Mouse (Mus musculus) embryonic facial prominence, embryonic 10.5 days (tissue): ENCODE data around the gene Fanca. TPM values are rescaled to one million over a fixed set of nuclear protein-coding genes. Genes with fewer than 3 reads are reported as not detected.
A peak's percentile ranks its signal among the peaks of the same experiment; 100 is the strongest.

Experiments
- DNase-seq: peaks from one replicate; pipeline ENCODE4 v3.0.0-alpha.2; 2017; ENCODE audit warnings: low spot score
- H3K27ac ChIP-seq: fragments of 300-500 bp; sonication (generic); replicated peaks from 2 replicates; pipeline ENCODE4 v1.5.1; 2016; ENCODE audit warnings: mild to moderate bottlenecking
- H3K27me3 ChIP-seq: fragments of 300-500 bp; sonication (generic); replicated peaks from 2 replicates; pipeline ENCODE4 v1.6.1; 2016; ENCODE audit warnings: low read depth, mild to moderate bottlenecking; ENCODE audit not compliant: poor library complexity, severe bottlenecking
- H3K36me3 ChIP-seq: fragments of 300-500 bp; sonication (generic); replicated peaks from 2 replicates; pipeline ENCODE4 v1.6.1; 2016; ENCODE audit warnings: mild to moderate bottlenecking, moderate library complexity
- H3K4me1 ChIP-seq: fragments of 300-500 bp; sonication (generic); 2 replicates; pipeline ENCODE4 v1.6.1; 2016
- H3K4me3 ChIP-seq: fragments of 300-500 bp; sonication (generic); 2 replicates; pipeline ENCODE4 v1.5.1; 2016; ENCODE audit warnings: mild to moderate bottlenecking, moderate library complexity
- H3K9me3 ChIP-seq: fragments of 300-500 bp; sonication (generic); 2 replicates; pipeline ENCODE4 v1.6.1; 2016; ENCODE audit warnings: mild to moderate bottlenecking
- WGBS: fragments of 180-500 bp; shearing (Covaris S2); methylation state at CpG from one replicate; pipeline ENCODE4 v1.1.7; 2016; 5-methylcytosine and 5-hydroxymethylcytosine counted together
- polyA plus RNA-seq: library from polyadenylated mRNA; unstranded; fragments of >200 nt; fragmentation: Nextera tagmentation; extraction: Ambion mirVana; gene quantifications from 2 replicates; pipeline ENCODE4 v1.2.1, GENCODE M21; 2016

Gene Fanca
- polyA plus RNA-seq, 1 experiment from 2014 or later, result 49.4 TPM

GRCm38 (mm10) chr8:123342253-123342652 is 23.9 kb upstream of the Fanca start:
- H3K27me3 ChIP-seq, result no peaks in the 10 kb centered on the region
- WGBS, result 85% methylated on average over 8 of the region's 8 CpGs
- DNase-seq, result no peak

DNA sequence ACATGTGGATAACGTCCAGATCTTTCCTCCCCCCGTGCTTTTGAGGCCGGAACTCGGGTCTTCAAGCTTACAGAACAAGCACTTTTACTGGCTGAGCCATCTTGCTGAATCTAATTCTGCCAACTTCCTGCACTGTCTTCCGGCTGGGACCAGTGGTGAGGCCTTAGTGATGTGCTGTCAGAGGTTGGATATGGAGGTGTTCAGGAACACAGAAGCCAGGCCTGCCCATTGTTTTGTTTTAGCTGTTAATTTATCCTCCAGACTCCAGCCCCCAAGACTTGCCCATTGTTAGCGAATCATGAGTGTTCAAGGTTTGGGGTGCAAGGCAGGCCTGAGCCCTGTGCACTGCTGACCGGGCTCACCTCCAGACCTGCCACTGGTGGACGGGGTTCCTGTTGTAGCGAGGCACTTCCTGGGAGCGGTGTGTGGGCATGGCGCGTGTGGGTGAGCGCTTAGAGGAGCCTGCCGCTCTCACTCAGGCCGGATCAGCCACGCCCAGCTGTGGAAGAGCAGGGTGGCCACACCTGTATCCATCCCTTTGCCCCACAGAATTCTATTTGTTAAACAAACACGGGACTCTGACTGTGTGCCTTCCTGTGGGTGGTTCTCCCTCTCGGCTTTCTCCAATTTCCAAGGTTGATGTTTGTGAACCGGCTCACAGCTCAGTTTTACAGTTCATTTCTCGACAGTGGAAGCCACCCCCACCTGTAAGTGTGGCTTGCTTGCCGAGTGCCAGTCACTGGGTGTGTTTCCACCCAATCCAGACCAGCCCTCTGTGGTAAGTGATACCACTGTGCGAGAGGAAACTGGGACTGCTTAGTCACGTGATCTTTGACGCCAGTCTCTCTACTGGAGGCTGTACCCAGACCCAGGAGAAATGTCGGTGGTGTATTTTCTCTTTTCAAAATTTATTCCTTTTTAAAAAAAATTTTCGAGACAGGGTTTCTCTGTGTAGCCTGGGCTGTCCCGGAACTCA is 23.0 kb upstream of the Fanca start:
- Histone ChIP-seq H3K4me1 (peaks cover 17% of the 10 kb centered on the region), H3K27ac (no peak overlapping the region), H3K9me3 (peaks cover 3% of the 10 kb centered on the region; the same call in 1 of the 2 replicates), H3K27me3 (no peaks in the 10 kb centered on the region), H3K4me3 (no peak overlapping the region), H3K36me3 (peaks cover 5% of the 10 kb centered on the region; the same call in 1 of the 2 replicates)
- 85% methylated on average over 27 of the region's 27 CpGs for WGBS
- DNase-seq, result no peak

More at GRCm38 (mm10) chr8:123342253-123342652, 23.9 kb upstream of the Fanca start:
- H3K27ac ChIP-seq, result no peak overlapping the region
- H3K4me1 ChIP-seq, result peaks cover 17% of the 10 kb centered on the region
- H3K9me3 ChIP-seq, result peaks cover 3% of the 10 kb centered on the region; the same call in 1 of the 2 replicates
- no peak overlapping the region for H3K4me3 ChIP-seq
- peaks cover 5% of the 10 kb centered on the region; the same call in 1 of the 2 replicates for H3K36me3 ChIP-seq

GRCm38 (mm10) chr8:123340071-123340470 is 21.7 kb upstream of the Fanca start:
- peaks cover 5% of the 10 kb centered on the region; the same call in 1 of the 2 replicates for H3K36me3 ChIP-seq
- peaks cover 3% of the 10 kb centered on the region; the same call in 1 of the 2 replicates for H3K9me3 ChIP-seq
- 95% methylated on average over 4 of the region's 4 CpGs for whole genome bisulfite sequencing
- no peak for DNase-seq
- H3K4me3 ChIP-seq, result no peak overlapping the region
- no peaks in the 10 kb centered on the region for H3K27me3 ChIP-seq
- H3K4me1 ChIP-seq, result peaks cover 17% of the 10 kb centered on the region
- H3K27ac ChIP-seq, result no peak overlapping the region

GRCm38 (mm10) chr8:123337475-123337874 is 19.1 kb upstream of the Fanca start:
- Histone ChIP-seq H3K27ac (no peak overlapping the region), H3K4me3 (no peak overlapping the region), H3K27me3 (peaks cover 22% of the 10 kb centered on the region), H3K36me3 (peaks cover 5% of the 10 kb centered on the region; the same call in 1 of the 2 replicates), H3K4me1 (peaks cover 22% of the 10 kb centered on the region), H3K9me3 (peaks cover 3% of the 10 kb centered on the region; the same call in 1 of the 2 replicates)
- no peak for DNase-seq
- 83% methylated on average over 3 of the region's 3 CpGs for WGBS

- Histone ChIP-seq H3K27ac (no peak overlapping the region), H3K36me3 (no peaks in the 10 kb centered on the region), H3K4me1 (peaks cover 34% of the 10 kb centered on the region), H3K9me3 (no peaks in the 10 kb centered on the region), H3K27me3 (peaks cover 33% of the 10 kb centered on the region), H3K4me3 (peak overlapping the region; percentile 81)
- DNase-seq, result no peak
- WGBS, result 2% methylated on average over 1 of the region's 1 CpGs
These were observed 16.1 kb upstream of the Fanca start for GRCm38 (mm10) chr8:123334467-123334866.

- 4% methylated on average over 7 of the region's 7 CpGs for WGBS
- Histone ChIP-seq H3K36me3 (no peaks in the 10 kb centered on the region), H3K4me3 (peak overlapping the region; percentile 81), H3K27me3 (peaks cover 33% of the 10 kb centered on the region), H3K4me1 (peaks cover 34% of the 10 kb centered on the region), H3K27ac (0 out of 2 replicates have a peak overlapping the region, but pooled peaks have one; percentile 6), H3K9me3 (no peaks in the 10 kb centered on the region)
- no peak for DNase-seq
These were observed 15.5 kb upstream of the Fanca start for GRCm38 (mm10) chr8:123333864-123334263.

GRCm38 (mm10) chr8:123333091-123333587 is 14.8 kb upstream of the Fanca start:
- Histone ChIP-seq H3K36me3 (no peaks in the 10 kb centered on the region), H3K9me3 (no peaks in the 10 kb centered on the region), H3K4me3 (peak overlapping the region; percentile 81), H3K27ac (peak overlapping the region; percentile 80), H3K27me3 (peaks cover 33% of the 10 kb centered on the region), H3K4me1 (peaks cover 34% of the 10 kb centered on the region)
- 2% methylated on average over 21 of the region's 21 CpGs for WGBS
- DNase-seq, result peak; percentile 26

- peak within 1 kb of the TSS; percentile 80 for H3K27ac ChIP-seq
- H3K27me3 ChIP-seq, result peaks cover 33% of the 10 kb centered on the region
- no peaks in the 10 kb centered on the region for H3K36me3 ChIP-seq
- H3K4me1 ChIP-seq, result peaks cover 34% of the 10 kb centered on the region
- 1% methylated on average over 85 of the region's 85 CpGs for WGBS
- no peaks in the 10 kb centered on the region for H3K9me3 ChIP-seq
- peak within 1 kb of the TSS; percentile 81 for H3K4me3 ChIP-seq
- peak; percentile 92 for DNase-seq
These were observed 14.1 kb upstream of the Fanca start, which contains the start of gene Spire2 for GRCm38 (mm10) chr8:123332262-123333090. Spire2 (plus strand) TSS chr8:123332713.

DNA sequence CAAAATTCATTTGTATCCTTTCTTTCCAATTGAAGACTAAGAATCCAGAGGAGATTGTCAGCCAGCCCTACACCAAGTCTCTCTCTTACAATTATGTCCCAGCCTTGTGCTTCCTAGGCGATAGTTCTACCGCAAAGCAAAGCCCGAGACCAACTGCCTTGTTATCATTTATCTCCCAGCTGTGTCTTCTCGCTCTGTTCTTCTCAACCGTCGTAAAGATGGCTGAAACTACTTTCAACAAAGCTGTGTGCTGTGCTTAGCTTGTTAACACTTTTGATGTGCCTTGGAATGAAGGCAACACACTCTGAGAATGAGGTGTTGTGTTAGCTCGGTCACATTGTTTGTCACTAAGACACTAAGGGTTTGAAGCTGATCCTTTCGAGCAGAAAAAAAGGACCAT is 13.4 kb upstream of the Fanca start:
- Histone ChIP-seq H3K4me3 (peak overlapping the region; percentile 81), H3K36me3 (no peaks in the 10 kb centered on the region), H3K27ac (peak overlapping the region; percentile 80; the same call in 1 of the 2 replicates), H3K4me1 (peaks cover 34% of the 10 kb centered on the region), H3K27me3 (peaks cover 33% of the 10 kb centered on the region), H3K9me3 (no peaks in the 10 kb centered on the region)
- DNase-seq, result no peak
- 45% methylated on average over 8 of the region's 8 CpGs for WGBS

DNA sequence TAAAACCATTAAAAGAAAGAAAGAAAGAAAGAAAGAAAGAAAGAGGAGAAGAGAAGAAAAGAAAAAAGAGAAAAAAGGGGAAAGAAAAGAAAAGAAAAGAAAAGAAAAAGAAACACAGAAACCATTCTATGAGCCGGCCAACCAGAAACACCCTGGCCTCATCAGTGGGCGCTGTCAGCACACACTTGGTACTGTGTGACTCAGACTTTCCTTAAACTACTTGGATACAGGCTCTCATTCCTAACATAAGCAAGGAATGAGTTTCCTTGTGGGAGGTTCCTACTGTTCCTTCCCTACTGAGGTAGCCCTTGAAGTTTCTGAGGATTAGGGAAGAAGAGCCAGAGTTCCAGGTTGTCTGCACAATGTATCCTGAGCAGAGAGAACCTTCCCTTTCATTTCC is 12.9 kb upstream of the Fanca start:
- Histone ChIP-seq H3K9me3 (no peaks in the 10 kb centered on the region), H3K36me3 (no peaks in the 10 kb centered on the region), H3K4me1 (peaks cover 34% of the 10 kb centered on the region), H3K27ac (no peak overlapping the region), H3K4me3 (no peak overlapping the region), H3K27me3 (peaks cover 33% of the 10 kb centered on the region)
- no peak for DNase-seq
- 85% methylated on average over 2 of the region's 2 CpGs for WGBS

GRCm38 (mm10) chr8:123330701-123331100 is 12.3 kb upstream of the Fanca start:
- H3K36me3 ChIP-seq, result no peaks in the 10 kb centered on the region
- no peaks in the 10 kb centered on the region for H3K9me3 ChIP-seq
- 79% methylated on average over 6 of the region's 6 CpGs for WGBS
- H3K27me3 ChIP-seq, result peaks cover 33% of the 10 kb centered on the region
- DNase-seq, result no peak
- H3K27ac ChIP-seq, result no peak overlapping the region
- H3K4me3 ChIP-seq, result no peak overlapping the region
- H3K4me1 ChIP-seq, result peaks cover 34% of the 10 kb centered on the region

GRCm38 (mm10) chr8:123329961-123330360 is 11.6 kb upstream of the Fanca start:
- Histone ChIP-seq H3K4me3 (no peak overlapping the region), H3K27me3 (peaks cover 33% of the 10 kb centered on the region), H3K27ac (no peak overlapping the region), H3K4me1 (peaks cover 34% of the 10 kb centered on the region), H3K9me3 (no peaks in the 10 kb centered on the region), H3K36me3 (no peaks in the 10 kb centered on the region)
- WGBS, result 78% methylated on average over 5 of the region's 5 CpGs
- no peak for DNase-seq
